Mouse (Mus musculus) heart, postnatal 0 days (tissue): ENCODE measurements around the gene Ccr6.

Source experiments
- CTCF ChIP-seq: IDR thresholded peaks from 2 replicates; pipeline ENCODE4 v1.5.1; 2016; ENCODE audit warnings: antibody characterized with exemption, control low read depth, low read depth
- EP300 ChIP-seq: IDR thresholded peaks from 2 replicates; pipeline ENCODE4 v1.6.1; 2016; ENCODE audit warnings: antibody characterized with exemption, low read depth

DNA sequence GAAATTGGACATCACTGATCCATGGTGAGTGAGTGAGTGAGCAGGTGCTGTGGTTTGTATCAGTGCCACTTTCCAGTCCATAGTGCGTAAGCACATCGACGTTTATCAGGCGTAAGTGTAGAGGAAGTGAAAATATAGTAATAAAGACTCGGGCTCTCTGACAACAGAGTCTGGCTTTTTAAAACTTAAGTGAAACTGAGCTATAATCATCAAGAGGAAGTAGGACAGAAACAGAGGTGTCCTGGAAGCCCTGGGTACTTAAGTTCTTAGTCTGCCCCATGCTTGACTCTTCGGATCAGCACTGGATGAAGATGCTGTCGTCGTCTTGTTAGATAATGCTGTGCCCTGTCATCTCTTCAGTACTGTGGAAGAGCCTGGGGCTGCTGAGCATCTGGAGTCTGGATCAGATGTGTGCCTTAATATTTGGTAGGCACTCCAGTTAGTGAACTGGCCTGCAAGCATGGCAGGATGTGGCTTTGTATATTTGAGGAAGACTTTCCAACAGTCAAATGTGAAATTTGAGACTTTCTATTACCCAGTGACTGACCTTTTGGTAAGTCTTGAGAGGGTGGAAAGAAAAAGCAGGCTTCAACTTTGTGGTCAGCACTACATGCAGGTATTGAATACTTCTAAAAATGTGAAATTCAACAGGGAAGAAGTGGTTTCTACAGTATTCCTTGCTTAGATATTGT is 40.0 kb upstream of the Ccr6 start:
- TF ChIP-seq CTCF = no peak
- TF ChIP-seq EP300 = no peak
